Mouse (Mus musculus): ENCODE measurements around the gene Hs6st3. TPM values are rescaled to one million over a fixed set of nuclear protein-coding genes. Genes with fewer than 3 reads are reported as not detected.

The Hs6st3 gene
- polyA plus RNA-seq, 1 experiment from 2014 or later, result 1.2 TPM

- no peaks in the 10 kb centered on the region for H3K36me3 ChIP-seq
- no peak for ATAC-seq (ENCODE audit: low read depth)
- no peak overlapping the region for H3K27ac ChIP-seq (replicated peaks)
- no peaks in the 10 kb centered on the region for H3K27me3 ChIP-seq
- no peak overlapping the region for H3K4me3 ChIP-seq
- no peaks in the 10 kb centered on the region for H3K9me3 ChIP-seq
- no peak overlapping the region for H3K4me2 ChIP-seq
- H3K4me1 ChIP-seq (replicated peaks), result no peaks in the 10 kb centered on the region
- H3K9ac ChIP-seq, result no peak overlapping the region
Measured at GRCm38 (mm10) chr14:119902486-119902885, 764.3 kb downstream of the Hs6st3 start.

- no peak overlapping the region for H3K27ac ChIP-seq (replicated peaks)
Measured at GRCm38 (mm10) chr14:119908032-119908675, 770.0 kb downstream of the Hs6st3 start.

GRCm38 (mm10) chr14:119914508-119914907 is 776.4 kb downstream of the Hs6st3 start:
- Histone ChIP-seq H3K4me2 (no peak overlapping the region), H3K4me3 (no peak overlapping the region), H3K27ac (replicated peaks) (no peak overlapping the region), H3K36me3 (no peaks in the 10 kb centered on the region), H3K9me3 (no peaks in the 10 kb centered on the region), H3K9ac (no peak overlapping the region), H3K4me1 (replicated peaks) (no peaks in the 10 kb centered on the region), H3K27me3 (no peaks in the 10 kb centered on the region)
- WGBS, result 45% methylated on average over 6 of the region's 6 CpGs
- ATAC-seq (ENCODE audit: low read depth), result no peak

More at GRCm38 (mm10) chr14:119908032-119908675, 770.0 kb downstream of the Hs6st3 start:
- no peak overlapping the region for H3K4me3 ChIP-seq
- H3K4me2 ChIP-seq, result no peak overlapping the region
- no peaks in the 10 kb centered on the region for H3K4me1 ChIP-seq (replicated peaks)
- H3K9ac ChIP-seq, result no peak overlapping the region
- no peaks in the 10 kb centered on the region for H3K9me3 ChIP-seq
- ATAC-seq (ENCODE audit: low read depth), result no peak
- H3K27me3 ChIP-seq, result no peaks in the 10 kb centered on the region
- no peaks in the 10 kb centered on the region for H3K36me3 ChIP-seq
- 87% methylated on average over 13 of the region's 13 CpGs for WGBS

GRCm38 (mm10) chr14:119918281-119919034 is 780.3 kb downstream of the Hs6st3 start:
- 66% methylated on average over 6 of the region's 6 CpGs for WGBS
- Histone ChIP-seq H3K27ac (replicated peaks) (no peak overlapping the region), H3K9me3 (no peaks in the 10 kb centered on the region), H3K9ac (no peak overlapping the region), H3K4me2 (no peak overlapping the region), H3K36me3 (no peaks in the 10 kb centered on the region), H3K27me3 (no peaks in the 10 kb centered on the region), H3K4me1 (replicated peaks) (no peaks in the 10 kb centered on the region), H3K4me3 (no peak overlapping the region)
- no peak for ATAC-seq (ENCODE audit: low read depth)

GRCm38 (mm10) chr14:119919177-119919576 is 781.0 kb downstream of the Hs6st3 start:
- Histone ChIP-seq H3K4me3 (no peak overlapping the region), H3K27ac (replicated peaks) (no peak overlapping the region), H3K36me3 (no peaks in the 10 kb centered on the region), H3K4me2 (no peak overlapping the region), H3K9ac (no peak overlapping the region), H3K9me3 (no peaks in the 10 kb centered on the region), H3K27me3 (no peaks in the 10 kb centered on the region), H3K4me1 (replicated peaks) (no peaks in the 10 kb centered on the region)
- WGBS, result 77% methylated on average over 1 of the region's 1 CpGs
- no peak for ATAC-seq (ENCODE audit: low read depth)

Other genes starting within 250 kb of the Hs6st3 start
- gene Dzip1, start 212.9 kb upstream of the Hs6st3 start, polyA plus RNA-seq (2015; fragmentation: Nextera tagmentation; extraction: Ambion mirVana), result 53.2 and 57.0 TPM in 2 replicates
- gene Dnajc3, start 200.4 kb upstream of the Hs6st3 start, polyA plus RNA-seq (2015; fragmentation: Nextera tagmentation; extraction: Ambion mirVana), result 21.8 and 27.7 TPM in 2 replicates
- gene Uggt2, start 38.9 kb upstream of the Hs6st3 start, polyA plus RNA-seq (2015; fragmentation: Nextera tagmentation; extraction: Ambion mirVana), result 15.2 and 16.3 TPM in 2 replicates

Data from neural tube, embryonic 13.5 days (tissue).